Mouse (Mus musculus): ENCODE measurements at regions not wholly inside any gene's neighbourhood (a gene's known extent, or its start where the extent isn't known, plus 50 kb on each side); places are given as distances from the start of the nearest gene placed in this dataset.
A peak's percentile ranks its signal among the peaks of the same experiment; 100 is the strongest.

- Histone ChIP-seq H3K27ac (ENCODE audit: control insufficient read depth, insufficient read depth, low read depth, low read length) (no peak overlapping the region), H3K36me3 (ENCODE audit: control insufficient read depth, insufficient read depth, low read length) (no peaks in the 10 kb centered on the region), H3K27me3 (ENCODE audit: control insufficient read depth, insufficient read depth, low read length) (no peaks in the 10 kb centered on the region), H3K4me1 (ENCODE audit: control insufficient read depth, insufficient read depth, low read length) (no peaks in the 10 kb centered on the region), H3K4me3 (ENCODE audit: control insufficient read depth, low read depth, low read length) (no peak overlapping the region)
- TF ChIP-seq POLR2A (IDR thresholded peaks at IDR 0.05; ENCODE audit: control insufficient read depth, low read depth, low read length): no peak
- no peak for TF ChIP-seq CTCF (IDR thresholded peaks at IDR 0.05; ENCODE audit: control insufficient read depth, insufficient read depth, insufficient replicate concordance, low read depth, low read length)
Observed at GRCm38 (mm10) chr8:56682564-56682963, 131.7 kb downstream of the Fbxo8 start.

- Histone ChIP-seq H3K4me3 (ENCODE audit: control insufficient read depth, low read depth, low read length) (no peak overlapping the region), H3K27me3 (ENCODE audit: control insufficient read depth, insufficient read depth, low read length) (no peaks in the 10 kb centered on the region), H3K36me3 (ENCODE audit: control insufficient read depth, insufficient read depth, low read length) (no peaks in the 10 kb centered on the region), H3K27ac (ENCODE audit: control insufficient read depth, insufficient read depth, low read depth, low read length) (no peak overlapping the region), H3K4me1 (ENCODE audit: control insufficient read depth, insufficient read depth, low read length) (no peaks in the 10 kb centered on the region)
- TF ChIP-seq POLR2A (IDR thresholded peaks at IDR 0.05; ENCODE audit: control insufficient read depth, low read depth, low read length): no peak
Observed at GRCm38 (mm10) chr8:56684352-56684751, 133.5 kb downstream of the Fbxo8 start.

GRCm38 (mm10) chr8:56695436-56695835, 144.5 kb downstream of the Fbxo8 start:
- no peaks in the 10 kb centered on the region for H3K36me3 ChIP-seq (ENCODE audit: control insufficient read depth, insufficient read depth, low read length)
- TF ChIP-seq CTCF (IDR thresholded peaks at IDR 0.05; ENCODE audit: control insufficient read depth, insufficient read depth, insufficient replicate concordance, low read depth, low read length) (no peak), POLR2A (IDR thresholded peaks at IDR 0.05; ENCODE audit: control insufficient read depth, low read depth, low read length) (no peak)
- H3K4me1 ChIP-seq (ENCODE audit: control insufficient read depth, insufficient read depth, low read length): no peaks in the 10 kb centered on the region

DNA sequence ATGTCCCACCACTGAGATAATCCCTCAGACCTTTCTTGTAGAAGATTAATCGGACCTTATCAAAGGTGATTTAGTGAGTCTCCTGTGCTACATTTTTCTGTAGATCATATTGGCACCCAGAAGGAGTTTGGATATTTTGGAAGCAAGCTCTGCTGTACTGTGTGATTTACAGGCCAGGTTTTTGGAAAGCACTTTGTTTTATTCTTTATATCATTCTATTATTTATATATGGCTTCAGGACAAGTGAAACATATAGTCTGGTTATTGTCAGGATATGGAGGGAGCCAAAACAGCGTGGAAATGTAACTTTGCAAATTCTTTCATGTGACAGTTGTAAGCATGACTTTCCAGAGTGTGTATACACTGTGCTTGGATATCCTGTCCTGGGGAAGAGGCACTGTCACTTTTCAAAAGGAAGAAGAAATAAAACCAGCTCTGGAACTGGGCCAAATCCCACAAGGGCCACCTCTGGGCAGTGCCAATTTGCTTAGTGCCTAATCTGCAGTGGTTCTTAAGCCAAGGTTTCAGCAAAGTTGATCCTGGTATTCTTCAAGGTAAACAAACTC, 149.8 kb downstream of the Fbxo8 start:
- H3K4me1 ChIP-seq (ENCODE audit: control insufficient read depth, insufficient read depth, low read length): no peaks in the 10 kb centered on the region
- TF ChIP-seq CTCF (IDR thresholded peaks at IDR 0.05; ENCODE audit: control insufficient read depth, insufficient read depth, insufficient replicate concordance, low read depth, low read length): no peak
- TF ChIP-seq POLR2A (IDR thresholded peaks at IDR 0.05; ENCODE audit: control insufficient read depth, low read depth, low read length): no peak
- H3K27ac ChIP-seq (ENCODE audit: control insufficient read depth, insufficient read depth, low read depth, low read length): no peak overlapping the region
- no peak overlapping the region for H3K4me3 ChIP-seq (ENCODE audit: control insufficient read depth, low read depth, low read length)
- no peaks in the 10 kb centered on the region for H3K36me3 ChIP-seq (ENCODE audit: control insufficient read depth, insufficient read depth, low read length)
- H3K27me3 ChIP-seq (ENCODE audit: control insufficient read depth, insufficient read depth, low read length): no peaks in the 10 kb centered on the region; the same call in 1 of the 2 replicates

More at GRCm38 (mm10) chr8:56695436-56695835, 144.5 kb downstream of the Fbxo8 start:
- H3K27me3 ChIP-seq (ENCODE audit: control insufficient read depth, insufficient read depth, low read length): no peaks in the 10 kb centered on the region
- no peak overlapping the region for H3K27ac ChIP-seq (ENCODE audit: control insufficient read depth, insufficient read depth, low read depth, low read length)
- H3K4me3 ChIP-seq (ENCODE audit: control insufficient read depth, low read depth, low read length): no peak overlapping the region

DNA sequence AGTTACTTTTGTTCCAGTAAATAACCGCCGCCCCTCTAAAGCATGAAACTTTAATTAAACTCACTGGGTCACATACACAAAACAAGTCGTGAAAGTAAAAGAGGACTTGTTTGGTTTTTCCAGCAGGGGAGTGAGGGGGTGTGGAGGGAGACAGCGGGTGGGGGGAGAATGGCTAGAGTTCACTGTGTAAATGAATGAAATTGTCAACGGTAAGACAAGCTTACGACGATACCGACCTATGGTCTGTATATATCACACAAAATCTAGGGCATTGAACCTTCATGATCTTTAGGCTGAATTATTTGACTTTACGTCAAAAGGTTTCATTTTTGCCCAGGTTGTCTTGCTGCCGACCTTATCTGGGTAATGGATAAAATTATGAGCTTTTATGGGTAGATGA, 155.5 kb downstream of the Fbxo8 start:
- Histone ChIP-seq H3K27me3 (ENCODE audit: control insufficient read depth, insufficient read depth, low read length) (no peaks in the 10 kb centered on the region; the same call in 1 of the 2 replicates), H3K36me3 (ENCODE audit: control insufficient read depth, insufficient read depth, low read length) (no peaks in the 10 kb centered on the region), H3K4me1 (ENCODE audit: control insufficient read depth, insufficient read depth, low read length) (peaks cover 4% of the 10 kb centered on the region), H3K4me3 (ENCODE audit: control insufficient read depth, low read depth, low read length) (no peak overlapping the region; the same call in 1 of the 2 replicates), H3K27ac (ENCODE audit: control insufficient read depth, insufficient read depth, low read depth, low read length) (peak overlapping the region; percentile 57)
- no peak for TF ChIP-seq CTCF (IDR thresholded peaks at IDR 0.05; ENCODE audit: control insufficient read depth, insufficient read depth, insufficient replicate concordance, low read depth, low read length)
- no peak for TF ChIP-seq POLR2A (IDR thresholded peaks at IDR 0.05; ENCODE audit: control insufficient read depth, low read depth, low read length)

- no peak for TF ChIP-seq POLR2A (IDR thresholded peaks at IDR 0.05; ENCODE audit: control insufficient read depth, low read depth, low read length)
- TF ChIP-seq CTCF (IDR thresholded peaks at IDR 0.05; ENCODE audit: control insufficient read depth, insufficient read depth, insufficient replicate concordance, low read depth, low read length): no peak
- no peaks in the 10 kb centered on the region; the same call in 1 of the 2 replicates for H3K27me3 ChIP-seq (ENCODE audit: control insufficient read depth, insufficient read depth, low read length)
- H3K27ac ChIP-seq (ENCODE audit: control insufficient read depth, insufficient read depth, low read depth, low read length): peak overlapping the region; percentile 57
- H3K4me1 ChIP-seq (ENCODE audit: control insufficient read depth, insufficient read depth, low read length): peaks cover 4% of the 10 kb centered on the region
- H3K36me3 ChIP-seq (ENCODE audit: control insufficient read depth, insufficient read depth, low read length): no peaks in the 10 kb centered on the region
- H3K4me3 ChIP-seq (ENCODE audit: control insufficient read depth, low read depth, low read length): peak overlapping the region; percentile 29
Observed at GRCm38 (mm10) chr8:56706941-56707706, 156.2 kb downstream of the Fbxo8 start.

DNA sequence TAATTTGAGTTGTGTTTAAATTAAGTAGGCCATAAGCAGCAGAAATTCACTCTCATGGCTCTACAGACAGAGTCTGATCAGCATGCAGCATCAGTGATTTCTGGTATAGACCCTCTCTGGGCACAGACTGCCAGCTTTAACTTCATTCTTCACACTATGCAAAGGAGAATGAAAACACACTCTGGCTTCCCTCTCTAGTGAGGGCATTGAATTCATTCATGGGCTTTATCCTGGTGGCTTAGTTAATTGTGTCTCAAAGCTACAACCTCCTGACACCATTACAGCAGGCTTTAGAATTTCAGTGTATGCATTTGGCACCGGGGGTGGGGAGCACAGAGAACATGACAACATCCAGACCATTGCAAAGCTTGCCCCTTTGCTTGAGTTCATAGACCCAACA, 169.1 kb downstream of the Fbxo8 start:
- Histone ChIP-seq H3K27me3 (ENCODE audit: control insufficient read depth, insufficient read depth, low read length) (no peaks in the 10 kb centered on the region), H3K36me3 (ENCODE audit: control insufficient read depth, insufficient read depth, low read length) (no peaks in the 10 kb centered on the region), H3K27ac (ENCODE audit: control insufficient read depth, insufficient read depth, low read depth, low read length) (no peak overlapping the region), H3K4me3 (ENCODE audit: control insufficient read depth, low read depth, low read length) (no peak overlapping the region), H3K4me1 (ENCODE audit: control insufficient read depth, insufficient read depth, low read length) (no peaks in the 10 kb centered on the region)
- TF ChIP-seq POLR2A (IDR thresholded peaks at IDR 0.05; ENCODE audit: control insufficient read depth, low read depth, low read length) (no peak), CTCF (IDR thresholded peaks at IDR 0.05; ENCODE audit: control insufficient read depth, insufficient read depth, insufficient replicate concordance, low read depth, low read length) (no peak)
